Mouse (Mus musculus) C2C12 (cell line): ENCODE measurements around the gene Afdn. TPM values are rescaled to one million over a fixed set of nuclear protein-coding genes. Genes with fewer than 3 reads are reported as not detected.

Source experiments
- H3K27me3 ChIP-seq: one replicate; pipeline ENCODE4 v1.6.1; 2011; ENCODE audit not compliant: control insufficient read depth, insufficient read depth, insufficient read length
- H3K36me3 ChIP-seq: one replicate; pipeline ENCODE4 v1.6.1; 2011; ENCODE audit not compliant: control insufficient read depth, insufficient read depth
- H3K4me3 ChIP-seq: one replicate; pipeline ENCODE4 v1.5.1; 2011; ENCODE audit warnings: mild to moderate bottlenecking, control low read depth; ENCODE audit not compliant: poor library complexity, insufficient read depth, severe bottlenecking
- H3K79me2 ChIP-seq: one replicate; pipeline ENCODE4 v1.6.1; 2011; ENCODE audit not compliant: control insufficient read depth, insufficient read depth
- H3K79me3 ChIP-seq: one replicate; pipeline ENCODE4 v1.6.1; 2011; ENCODE audit warnings: low read depth, control low read depth
- H3ac ChIP-seq: one replicate; pipeline ENCODE3; 2011; ENCODE audit warnings: low read depth; ENCODE audit not compliant: control insufficient read depth, insufficient read length
- CEBPB ChIP-seq: IDR thresholded peaks from one replicate; pipeline ENCODE4 v1.6.1; 2011; ENCODE audit warnings: low read depth, mild to moderate bottlenecking, control low read depth, moderate library complexity
- CTCF ChIP-seq: IDR thresholded peaks from one replicate; pipeline ENCODE4 v1.5.1; 2011; ENCODE audit not compliant: control insufficient read depth, insufficient read depth, insufficient read length
- FOSL1 ChIP-seq: IDR thresholded peaks from one replicate; pipeline ENCODE4 v1.8.0; 2011; ENCODE audit warnings: mild to moderate bottlenecking, low read length; ENCODE audit not compliant: poor library complexity, insufficient read depth, severe bottlenecking
- MAX ChIP-seq: IDR thresholded peaks from one replicate; pipeline ENCODE4 v1.6.1; 2011; ENCODE audit warnings: mild to moderate bottlenecking, control low read depth
- MYOD1 ChIP-seq: IDR thresholded peaks from one replicate; pipeline ENCODE4 v1.6.1; 2011; ENCODE audit warnings: low read depth; ENCODE audit not compliant: control insufficient read depth, insufficient read length
- MYOG ChIP-seq: IDR thresholded peaks from one replicate; pipeline ENCODE4 v1.6.1; 2011; ENCODE audit not compliant: control insufficient read depth, insufficient read length; ENCODE audit errors: extremely low read depth
- USF1 ChIP-seq: IDR thresholded peaks from one replicate; pipeline ENCODE4 v1.6.1; 2011; ENCODE audit warnings: low read depth, mild to moderate bottlenecking, control low read depth, moderate library complexity
- polyA plus RNA-seq: library from polyadenylated mRNA; unstranded; fragments of >200 nt; fragmentation: generic; extraction: Trizol; gene quantifications from one replicate; pipeline ENCODE4 v1.2.1, GENCODE M21; 2012; ENCODE audit warnings: missing spikeins

Afdn gene
- polyA plus RNA-seq, 1 experiment = 21.0 TPM

DNA sequence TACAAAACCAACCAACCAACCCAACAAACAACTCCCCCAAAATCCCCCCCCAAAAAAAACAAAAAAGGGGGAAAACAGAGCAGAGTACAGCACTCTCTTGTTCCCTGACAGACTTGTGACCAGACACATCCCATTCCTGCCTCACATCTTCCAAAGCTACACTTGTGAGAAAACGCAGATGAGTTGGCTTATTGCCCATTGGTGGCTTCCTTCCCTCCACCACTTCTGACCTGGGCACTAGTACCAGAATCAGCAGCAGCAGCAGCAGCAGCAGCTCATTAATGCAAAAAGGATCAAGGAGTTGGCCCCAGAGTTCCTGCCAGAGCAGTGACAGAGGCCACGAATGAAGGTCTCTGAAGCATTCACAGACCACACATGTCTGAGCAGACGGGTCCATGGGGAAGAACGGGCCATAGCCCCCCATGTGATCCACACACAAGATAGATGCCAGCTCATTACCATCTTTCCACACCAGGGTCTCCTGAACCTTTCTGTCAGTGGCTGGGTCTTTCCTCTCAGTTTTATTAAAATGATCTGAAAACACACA is 35.3 kb upstream of the Afdn start:
- Histone ChIP-seq H3ac (no peak overlapping the region), H3K4me3 (no peak overlapping the region), H3K36me3 (no peaks in the 10 kb centered on the region), H3K79me3 (no peaks in the 10 kb centered on the region), H3K27me3 (no peaks in the 10 kb centered on the region), H3K79me2 (no peaks in the 10 kb centered on the region)
- TF ChIP-seq MAX = no peak
- no peak for TF ChIP-seq USF1
- TF ChIP-seq MYOG = no peak
- no peak for TF ChIP-seq FOSL1
- TF ChIP-seq MYOD1 = no peak
- no peak for TF ChIP-seq CTCF
- no peak for TF ChIP-seq CEBPB

DNA sequence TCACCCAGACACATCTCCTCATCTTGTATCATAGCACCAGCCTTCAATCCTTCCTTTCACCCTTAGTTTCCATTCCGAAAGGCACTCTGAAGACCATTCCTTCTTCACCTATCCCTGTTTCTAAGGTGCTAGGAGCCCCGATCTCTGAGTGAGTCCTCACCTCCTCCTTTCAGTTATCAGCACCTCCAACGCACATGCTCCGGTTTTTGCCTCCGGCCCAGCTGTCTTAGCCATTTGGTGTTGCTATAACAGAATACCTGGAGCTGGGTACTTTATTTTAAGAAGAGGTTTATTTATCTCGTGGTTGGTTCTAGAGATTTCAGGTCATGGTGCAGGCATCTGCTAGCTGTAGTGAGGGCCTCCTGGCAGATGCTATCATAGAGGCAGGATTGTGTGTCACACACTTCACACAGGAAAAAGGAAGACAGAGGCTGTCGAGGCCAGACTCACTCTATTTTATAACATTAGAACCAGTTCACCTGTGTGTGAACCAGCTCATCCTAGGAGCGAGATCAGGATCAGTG is 33.4 kb upstream of the Afdn start:
- Histone ChIP-seq H3K79me3 (no peaks in the 10 kb centered on the region), H3K36me3 (no peaks in the 10 kb centered on the region), H3K4me3 (no peak overlapping the region), H3K79me2 (no peaks in the 10 kb centered on the region), H3ac (no peak overlapping the region), H3K27me3 (no peaks in the 10 kb centered on the region)
- no peak for TF ChIP-seq MYOG
- TF ChIP-seq CTCF = no peak
- TF ChIP-seq MAX = no peak

DNA sequence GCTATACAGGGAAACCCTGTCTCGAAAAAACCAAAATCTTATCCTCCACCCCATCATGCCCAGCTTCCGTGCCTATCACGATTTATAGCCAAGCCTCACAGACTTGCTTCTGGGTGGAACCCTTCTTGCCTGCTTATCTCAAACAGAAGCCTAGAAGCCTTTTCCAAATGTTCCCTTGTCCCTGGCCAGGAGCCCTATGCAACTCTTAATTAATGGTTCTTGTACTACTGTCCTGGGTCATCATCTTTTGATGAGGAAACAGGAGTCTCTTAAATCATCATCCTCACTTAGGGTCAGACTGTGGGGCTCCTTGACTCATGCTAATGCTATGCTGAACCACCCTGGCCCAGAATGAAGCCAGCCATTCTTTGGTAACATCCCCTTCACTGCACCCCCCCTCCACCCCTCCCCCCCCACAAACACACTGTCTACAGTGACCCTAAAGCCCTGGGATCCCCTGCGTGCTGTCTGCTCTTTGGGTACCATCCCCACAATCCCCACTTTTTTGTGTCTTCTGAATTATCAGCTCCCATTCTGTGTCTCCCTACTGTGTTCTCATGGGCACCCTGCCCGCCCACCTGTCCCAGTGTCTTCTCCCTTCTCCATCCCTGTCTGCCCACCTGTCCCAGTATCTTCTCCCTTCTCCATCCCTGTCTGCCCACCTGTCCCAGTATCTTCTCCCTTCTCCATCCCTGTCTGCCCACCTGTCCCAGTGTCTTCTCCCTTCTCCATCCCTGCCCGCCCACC is 29.2 kb upstream of the Afdn start:
- TF ChIP-seq FOSL1 = no peak
- no peak for TF ChIP-seq MAX
- no peak for TF ChIP-seq MYOD1
- TF ChIP-seq USF1 = no peak
- TF ChIP-seq CTCF = no peak
- TF ChIP-seq CEBPB = no peak
- no peak for TF ChIP-seq MYOG
- no peaks in the 10 kb centered on the region for H3K36me3 ChIP-seq
- no peak overlapping the region for H3K4me3 ChIP-seq
- no peaks in the 10 kb centered on the region for H3K79me2 ChIP-seq
- no peaks in the 10 kb centered on the region for H3K27me3 ChIP-seq
- H3ac ChIP-seq = no peak overlapping the region
- H3K79me3 ChIP-seq = no peaks in the 10 kb centered on the region

DNA sequence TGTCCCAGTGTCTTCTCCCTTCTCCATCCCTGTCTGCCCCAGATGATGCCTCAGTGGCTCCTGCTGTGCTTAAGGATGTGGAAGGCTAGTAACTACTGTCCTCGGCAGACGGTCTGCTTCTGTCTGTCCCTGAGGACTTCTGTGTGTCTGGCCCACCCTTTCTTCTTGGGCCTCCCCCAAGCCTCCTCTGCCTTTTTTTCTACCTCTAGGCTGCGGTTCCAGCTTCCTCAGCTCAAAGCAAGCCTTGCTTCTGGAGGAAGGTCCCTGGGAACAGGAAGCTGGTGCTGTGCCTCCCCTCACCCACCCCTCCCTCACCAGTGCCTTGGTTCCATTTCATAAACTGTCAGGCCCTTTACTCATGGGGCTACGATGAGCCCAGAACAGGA is 28.6 kb upstream of the Afdn start:
- H3K27me3 ChIP-seq = no peaks in the 10 kb centered on the region
- H3K79me2 ChIP-seq = no peaks in the 10 kb centered on the region
- no peaks in the 10 kb centered on the region for H3K79me3 ChIP-seq
- no peak for TF ChIP-seq USF1
- TF ChIP-seq CTCF = no peak
- TF ChIP-seq CEBPB = no peak
- no peak for TF ChIP-seq MYOD1
- TF ChIP-seq MAX = no peak
- no peak for TF ChIP-seq MYOG
- no peak for TF ChIP-seq FOSL1
- no peaks in the 10 kb centered on the region for H3K36me3 ChIP-seq
- H3K4me3 ChIP-seq = no peak overlapping the region
- H3ac ChIP-seq = no peak overlapping the region

DNA sequence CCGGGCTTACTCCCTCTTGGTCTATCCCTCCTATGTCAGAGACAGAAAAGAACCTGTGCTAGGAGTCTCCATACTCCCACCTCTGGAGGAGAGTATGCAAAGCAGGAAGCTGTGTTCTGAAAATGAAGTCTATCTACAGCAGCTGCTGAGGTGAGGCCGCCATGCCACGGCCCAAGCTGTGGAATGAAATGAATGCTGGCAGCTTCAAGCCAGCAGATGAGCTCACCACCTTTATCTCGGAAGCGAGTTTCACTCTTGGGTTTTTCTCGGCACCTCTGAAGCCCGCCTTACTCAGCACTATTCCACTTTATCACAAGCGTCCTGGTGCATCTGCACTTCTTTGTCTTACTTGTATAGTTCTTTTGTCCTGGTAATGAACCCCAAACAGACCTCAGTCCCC is 27.7 kb upstream of the Afdn start:
- Histone ChIP-seq H3K27me3 (no peaks in the 10 kb centered on the region), H3ac (no peak overlapping the region), H3K79me3 (no peaks in the 10 kb centered on the region), H3K79me2 (no peaks in the 10 kb centered on the region), H3K36me3 (no peaks in the 10 kb centered on the region), H3K4me3 (no peak overlapping the region)
- TF ChIP-seq MAX = no peak
- TF ChIP-seq FOSL1 = no peak
- TF ChIP-seq MYOD1 = no peak
- no peak for TF ChIP-seq CEBPB
- TF ChIP-seq CTCF = no peak
- TF ChIP-seq USF1 = no peak
- no peak for TF ChIP-seq MYOG

DNA sequence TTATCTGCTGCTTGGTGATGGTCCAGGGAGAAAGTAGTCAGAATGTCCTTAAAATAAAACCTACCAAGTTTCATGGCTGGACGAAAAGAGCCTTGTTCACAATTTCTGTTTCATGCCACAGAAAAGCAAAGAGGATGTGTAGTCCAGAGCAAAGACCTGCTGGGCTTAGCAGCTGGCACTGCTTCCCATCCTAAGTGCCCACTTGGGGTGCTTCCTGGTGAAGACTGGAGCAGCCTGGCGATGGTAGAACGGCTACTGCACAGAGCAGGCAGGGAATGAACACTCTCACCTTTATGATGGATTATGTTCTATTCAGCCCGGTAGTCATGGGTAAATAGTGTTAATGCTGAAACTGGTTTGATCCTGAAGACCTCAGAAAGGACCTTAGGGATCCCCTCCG is 26.4 kb upstream of the Afdn start:
- TF ChIP-seq MAX = no peak
- TF ChIP-seq FOSL1 = no peak
- TF ChIP-seq MYOD1 = no peak
- TF ChIP-seq CTCF = no peak
- no peak for TF ChIP-seq CEBPB
- TF ChIP-seq MYOG = no peak
- TF ChIP-seq USF1 = no peak
- Histone ChIP-seq H3K27me3 (no peaks in the 10 kb centered on the region), H3K79me2 (no peaks in the 10 kb centered on the region), H3K36me3 (no peaks in the 10 kb centered on the region), H3K79me3 (no peaks in the 10 kb centered on the region), H3ac (no peak overlapping the region), H3K4me3 (no peak overlapping the region)
